Mouse (Mus musculus): ENCODE data around the gene Cnksr3. TPM values are rescaled to one million over a fixed set of nuclear protein-coding genes. Genes with fewer than 3 reads are reported as not detected.

Cnksr3 gene
- polyA plus RNA-seq, 1 experiment from 2014 or later, result 2.0 TPM

DNA sequence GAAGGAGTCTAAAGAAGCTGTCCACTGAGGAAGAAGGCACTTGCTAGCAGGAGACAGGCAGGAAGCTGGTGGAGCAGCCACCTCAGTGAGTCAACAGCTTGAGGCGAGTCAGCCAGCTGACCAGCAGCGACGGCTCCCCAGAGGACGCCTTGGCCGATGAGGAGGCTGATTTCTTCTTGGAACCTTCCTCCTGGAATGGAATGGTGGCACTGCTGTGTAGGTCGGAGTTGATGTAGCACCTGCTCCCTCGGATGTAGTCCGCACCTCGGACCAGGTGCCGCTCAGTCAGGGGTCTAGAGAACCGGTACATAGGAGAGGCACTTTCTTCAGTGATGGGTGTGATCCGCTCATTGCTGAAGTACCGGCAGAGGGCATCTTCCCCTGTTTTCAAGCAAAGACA is 91.8 kb downstream of the Cnksr3 start:
- Histone ChIP-seq H3K27me3 (replicated peaks; ENCODE audit: control insufficient read depth, insufficient read depth, low read length) (no peaks in the 10 kb centered on the region), H3K4me3 (replicated peaks; ENCODE audit: low read length) (no peak overlapping the region), H3K9me3 (ENCODE audit: control insufficient read depth, low read length) (no peaks in the 10 kb centered on the region), H3K27ac (ENCODE audit: low read length) (no peak overlapping the region), H3K9ac (replicated peaks; ENCODE audit: low read depth, low read length) (no peak overlapping the region), H3K36me3 (ENCODE audit: control insufficient read depth, insufficient read depth) (no peaks in the 10 kb centered on the region), H3K4me1 (replicated peaks; ENCODE audit: control insufficient read depth, insufficient read depth, low read length) (no peaks in the 10 kb centered on the region), H3K4me2 (ENCODE audit: low read length) (no peak overlapping the region)
- ATAC-seq, result no peak
- WGBS, result 97% methylated on average over 13 of the region's 13 CpGs

DNA sequence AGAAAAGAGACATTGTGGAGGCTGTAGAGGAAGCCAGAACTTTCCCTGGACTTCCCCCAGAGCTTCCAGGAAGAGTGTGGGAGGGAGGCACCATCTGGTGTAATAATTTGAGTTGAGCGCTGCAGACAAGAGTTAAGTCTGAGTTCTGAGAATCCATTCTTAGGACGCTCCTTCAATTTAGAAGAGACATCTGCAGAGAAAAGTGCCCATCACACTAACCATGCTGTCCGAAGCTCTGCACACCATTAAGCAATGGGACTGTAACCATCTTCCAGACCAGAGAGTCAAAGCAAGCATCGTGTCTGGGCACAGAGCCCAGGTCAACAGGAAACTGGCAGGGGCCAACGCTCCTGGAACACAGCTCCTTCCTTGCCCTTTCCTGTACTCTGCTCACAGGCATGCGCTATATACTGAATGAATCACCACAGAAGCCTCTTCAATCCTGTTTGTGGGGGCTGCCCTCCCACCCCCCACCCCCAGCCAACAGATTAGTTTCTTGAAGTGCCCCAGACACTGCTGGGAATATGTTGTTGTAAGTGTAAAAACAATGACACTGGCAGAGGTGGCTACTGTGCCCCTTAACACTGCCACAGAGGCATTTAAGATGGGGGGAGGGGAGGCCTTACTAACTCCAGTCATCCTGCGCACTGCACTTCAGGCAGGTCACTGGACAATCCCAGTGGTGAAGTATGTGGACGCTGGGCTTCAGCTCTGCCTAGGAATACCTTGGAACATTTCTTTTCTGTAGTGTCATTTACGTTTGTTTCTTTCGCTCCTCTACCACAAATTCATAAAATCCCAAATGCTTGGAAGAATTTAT is 93.6 kb downstream of the Cnksr3 start:
- Histone ChIP-seq H3K36me3 (ENCODE audit: control insufficient read depth, insufficient read depth) (no peaks in the 10 kb centered on the region), H3K9me3 (ENCODE audit: control insufficient read depth, low read length) (no peaks in the 10 kb centered on the region), H3K27ac (ENCODE audit: low read length) (no peak overlapping the region), H3K4me1 (replicated peaks; ENCODE audit: control insufficient read depth, insufficient read depth, low read length) (no peaks in the 10 kb centered on the region), H3K4me2 (ENCODE audit: low read length) (no peak overlapping the region), H3K4me3 (replicated peaks; ENCODE audit: low read length) (no peak overlapping the region), H3K9ac (replicated peaks; ENCODE audit: low read depth, low read length) (no peak overlapping the region), H3K27me3 (replicated peaks; ENCODE audit: control insufficient read depth, insufficient read depth, low read length) (no peaks in the 10 kb centered on the region)
- 84% methylated on average over 10 of the region's 10 CpGs for WGBS
- ATAC-seq, result no peak

DNA sequence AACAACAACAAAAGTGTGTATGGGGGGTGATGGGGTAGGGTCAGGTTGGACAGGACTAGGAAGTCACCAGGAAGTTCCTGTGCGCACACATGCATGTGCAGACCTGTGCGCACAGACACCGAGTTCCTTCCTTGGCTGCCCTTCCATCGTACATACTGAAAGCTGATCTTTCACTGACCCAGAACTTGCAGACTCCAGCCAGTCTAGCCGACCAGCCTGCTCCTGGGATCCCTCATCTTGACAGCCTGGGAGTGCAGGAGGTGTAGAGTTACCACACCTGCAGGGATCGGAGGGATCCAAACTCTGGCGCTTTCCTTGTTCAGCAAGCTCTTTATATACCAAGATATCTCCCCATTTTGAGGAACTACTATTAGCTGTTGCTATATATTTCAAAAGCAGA is 94.3 kb downstream of the Cnksr3 start:
- H3K4me2 ChIP-seq (ENCODE audit: low read length), result no peak overlapping the region

DNA sequence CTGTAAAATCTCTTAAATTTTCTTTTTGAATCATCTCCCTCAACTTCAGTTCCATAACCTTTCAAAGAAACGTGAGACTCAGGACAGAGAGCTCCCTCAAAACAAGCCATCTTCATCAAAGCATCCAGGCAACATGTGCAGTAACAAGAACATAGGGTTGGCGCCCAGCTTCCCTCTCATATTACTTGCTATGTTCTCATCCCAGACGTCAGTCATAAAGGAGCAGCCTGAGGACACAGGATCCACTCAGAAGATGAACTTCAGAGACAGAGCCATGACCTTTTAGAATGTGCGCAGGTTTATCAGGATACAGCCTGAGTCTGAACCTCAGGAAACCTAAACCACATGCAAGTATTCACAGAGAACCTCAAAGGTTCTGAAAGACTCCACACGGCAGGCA is 97.2 kb downstream of the Cnksr3 start:
- no peaks in the 10 kb centered on the region for H3K9me3 ChIP-seq (ENCODE audit: control insufficient read depth, low read length)

More for the DNA sequence above, 94.3 kb downstream of the Cnksr3 start:
- Histone ChIP-seq H3K27me3 (replicated peaks; ENCODE audit: control insufficient read depth, insufficient read depth, low read length) (no peaks in the 10 kb centered on the region), H3K4me1 (replicated peaks; ENCODE audit: control insufficient read depth, insufficient read depth, low read length) (no peaks in the 10 kb centered on the region), H3K27ac (ENCODE audit: low read length) (no peak overlapping the region), H3K9ac (replicated peaks; ENCODE audit: low read depth, low read length) (no peak overlapping the region), H3K36me3 (ENCODE audit: control insufficient read depth, insufficient read depth) (no peaks in the 10 kb centered on the region), H3K9me3 (ENCODE audit: control insufficient read depth, low read length) (no peaks in the 10 kb centered on the region), H3K4me3 (replicated peaks; ENCODE audit: low read length) (no peak overlapping the region)
- no peak for ATAC-seq
- 93% methylated on average over 7 of the region's 7 CpGs for WGBS

DNA sequence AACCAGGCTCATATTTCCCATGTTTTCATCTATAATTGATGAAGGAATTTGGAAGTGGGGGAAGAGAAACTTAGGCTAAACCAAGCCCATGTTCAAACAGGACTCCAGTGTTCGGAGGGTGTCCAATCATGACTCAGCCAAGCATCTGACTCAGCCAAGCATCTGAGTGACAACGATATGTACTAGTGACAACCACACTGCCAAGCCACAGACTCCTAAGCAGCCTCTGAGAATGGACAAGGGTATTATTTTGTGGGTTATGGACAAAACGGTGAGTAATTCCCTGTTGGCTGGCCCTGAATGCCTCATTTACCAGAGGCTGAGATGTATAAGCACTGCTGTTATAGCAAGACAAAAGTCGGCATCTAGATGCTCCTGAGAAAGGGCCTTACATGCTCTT is 98.3 kb downstream of the Cnksr3 start:
- Histone ChIP-seq H3K9ac (replicated peaks; ENCODE audit: low read depth, low read length) (no peak overlapping the region), H3K4me3 (replicated peaks; ENCODE audit: low read length) (no peak overlapping the region), H3K4me2 (ENCODE audit: low read length) (no peak overlapping the region), H3K9me3 (ENCODE audit: control insufficient read depth, low read length) (no peaks in the 10 kb centered on the region), H3K27ac (ENCODE audit: low read length) (no peak overlapping the region), H3K27me3 (replicated peaks; ENCODE audit: control insufficient read depth, insufficient read depth, low read length) (no peaks in the 10 kb centered on the region), H3K36me3 (ENCODE audit: control insufficient read depth, insufficient read depth) (no peaks in the 10 kb centered on the region), H3K4me1 (replicated peaks; ENCODE audit: control insufficient read depth, insufficient read depth, low read length) (no peaks in the 10 kb centered on the region)
- no peak for ATAC-seq
- WGBS, result 88% methylated on average over 4 of the region's 4 CpGs

More for the DNA sequence above, 97.2 kb downstream of the Cnksr3 start:
- H3K27me3 ChIP-seq (replicated peaks; ENCODE audit: control insufficient read depth, insufficient read depth, low read length), result no peaks in the 10 kb centered on the region
- H3K36me3 ChIP-seq (ENCODE audit: control insufficient read depth, insufficient read depth), result no peaks in the 10 kb centered on the region
- H3K27ac ChIP-seq (ENCODE audit: low read length), result no peak overlapping the region
- no peak overlapping the region for H3K4me2 ChIP-seq (ENCODE audit: low read length)
- no peak for ATAC-seq
- H3K9ac ChIP-seq (replicated peaks; ENCODE audit: low read depth, low read length), result no peak overlapping the region
- H3K4me1 ChIP-seq (replicated peaks; ENCODE audit: control insufficient read depth, insufficient read depth, low read length), result no peaks in the 10 kb centered on the region
- 90% methylated on average over 5 of the region's 5 CpGs for WGBS
- no peak overlapping the region for H3K4me3 ChIP-seq (replicated peaks; ENCODE audit: low read length)

DNA sequence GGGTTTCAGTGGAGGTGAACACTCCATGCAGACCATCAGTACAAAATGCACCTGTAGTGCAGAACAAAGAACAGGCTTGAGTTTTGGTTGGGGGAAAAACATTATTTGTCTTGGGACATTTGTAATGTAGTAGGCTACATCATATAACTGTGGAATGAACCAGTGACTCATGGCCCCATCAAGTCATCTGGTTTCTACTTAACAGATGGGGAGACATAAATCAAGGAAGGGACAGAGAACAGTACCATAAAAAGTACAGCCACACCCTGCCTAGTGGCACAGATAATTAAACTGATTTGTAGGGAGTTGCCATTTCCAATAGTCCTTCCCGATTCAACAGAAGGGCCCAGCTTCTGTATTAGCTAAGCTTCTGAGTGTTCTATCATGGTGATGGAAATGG is 98.9 kb downstream of the Cnksr3 start:
- H3K4me2 ChIP-seq (ENCODE audit: low read length), result no peak overlapping the region
- no peak overlapping the region for H3K27ac ChIP-seq (ENCODE audit: low read length)
- 96% methylated on average over 1 of the region's 1 CpGs for WGBS
- no peaks in the 10 kb centered on the region for H3K4me1 ChIP-seq (replicated peaks; ENCODE audit: control insufficient read depth, insufficient read depth, low read length)
- no peak overlapping the region for H3K4me3 ChIP-seq (replicated peaks; ENCODE audit: low read length)
- no peak overlapping the region for H3K9ac ChIP-seq (replicated peaks; ENCODE audit: low read depth, low read length)
- H3K36me3 ChIP-seq (ENCODE audit: control insufficient read depth, insufficient read depth), result no peaks in the 10 kb centered on the region
- H3K9me3 ChIP-seq (ENCODE audit: control insufficient read depth, low read length), result no peaks in the 10 kb centered on the region
- no peaks in the 10 kb centered on the region for H3K27me3 ChIP-seq (replicated peaks; ENCODE audit: control insufficient read depth, insufficient read depth, low read length)
- no peak for ATAC-seq

DNA sequence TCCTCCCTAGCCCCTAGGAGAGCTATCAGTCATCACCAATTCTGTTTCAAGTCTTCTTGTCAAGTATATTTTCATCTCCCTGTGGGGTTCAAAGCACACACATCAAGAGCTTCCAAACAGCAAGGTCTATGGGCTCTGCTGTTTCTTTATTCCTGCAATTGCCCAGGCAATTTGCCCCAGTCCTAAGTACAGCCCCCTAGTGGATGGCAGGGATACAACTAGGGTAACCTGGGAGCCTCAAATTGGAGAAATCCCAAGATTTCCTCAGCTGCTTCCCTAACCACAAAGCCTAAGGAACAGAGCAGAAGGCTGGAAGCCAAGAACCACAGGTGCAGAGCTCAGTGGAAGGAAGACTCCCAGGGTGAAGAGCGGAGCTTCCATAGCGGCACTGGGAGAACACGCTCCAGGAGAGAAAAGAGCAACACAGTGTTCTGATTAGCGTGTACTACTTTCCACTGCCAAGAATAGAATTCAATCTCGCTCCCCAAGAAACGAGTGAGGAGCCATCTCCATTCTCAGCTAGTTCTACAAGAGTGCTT is 100.5 kb downstream of the Cnksr3 start:
- 59% methylated on average over 6 of the region's 6 CpGs for WGBS
- H3K4me3 ChIP-seq (replicated peaks; ENCODE audit: low read length), result no peak overlapping the region
- no peaks in the 10 kb centered on the region for H3K27me3 ChIP-seq (replicated peaks; ENCODE audit: control insufficient read depth, insufficient read depth, low read length)
- H3K27ac ChIP-seq (ENCODE audit: low read length), result no peak overlapping the region
- ATAC-seq, result peak; percentile 72
- no peaks in the 10 kb centered on the region for H3K4me1 ChIP-seq (replicated peaks; ENCODE audit: control insufficient read depth, insufficient read depth, low read length)
- H3K4me2 ChIP-seq (ENCODE audit: low read length), result no peak overlapping the region
- H3K9ac ChIP-seq (replicated peaks; ENCODE audit: low read depth, low read length), result no peak overlapping the region
- no peaks in the 10 kb centered on the region for H3K9me3 ChIP-seq (ENCODE audit: control insufficient read depth, low read length)
- no peaks in the 10 kb centered on the region for H3K36me3 ChIP-seq (ENCODE audit: control insufficient read depth, insufficient read depth)

DNA sequence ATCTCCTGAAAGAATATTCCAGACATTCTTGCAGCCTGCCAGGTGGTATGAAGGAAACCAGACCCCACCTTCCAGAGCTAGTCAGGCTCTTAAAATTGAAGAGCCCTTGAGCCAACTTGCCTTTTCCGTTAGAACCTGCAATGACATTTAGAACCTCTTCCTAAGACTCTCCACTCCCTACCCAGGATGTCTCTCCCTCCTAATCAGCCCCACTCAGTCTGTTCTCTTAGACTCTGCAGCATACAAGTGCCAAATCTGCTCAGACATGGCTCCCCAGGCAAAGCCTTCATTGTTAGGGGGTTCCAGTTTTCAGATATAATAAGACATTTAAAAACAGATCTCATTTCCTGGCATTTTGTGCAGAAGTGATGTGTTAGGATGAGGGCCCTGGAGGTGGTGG is 108.2 kb downstream of the Cnksr3 start:
- Histone ChIP-seq H3K4me1 (replicated peaks; ENCODE audit: control insufficient read depth, insufficient read depth, low read length) (no peaks in the 10 kb centered on the region), H3K27me3 (replicated peaks; ENCODE audit: control insufficient read depth, insufficient read depth, low read length) (no peaks in the 10 kb centered on the region), H3K4me3 (replicated peaks; ENCODE audit: low read length) (no peak overlapping the region), H3K9ac (replicated peaks; ENCODE audit: low read depth, low read length) (no peak overlapping the region), H3K27ac (ENCODE audit: low read length) (no peak overlapping the region), H3K36me3 (ENCODE audit: control insufficient read depth, insufficient read depth) (no peaks in the 10 kb centered on the region), H3K4me2 (ENCODE audit: low read length) (no peak overlapping the region), H3K9me3 (ENCODE audit: control insufficient read depth, low read length) (no peaks in the 10 kb centered on the region)
- ATAC-seq, result no peak
- WGBS, result 69% methylated on average over 1 of the region's 1 CpGs

DNA sequence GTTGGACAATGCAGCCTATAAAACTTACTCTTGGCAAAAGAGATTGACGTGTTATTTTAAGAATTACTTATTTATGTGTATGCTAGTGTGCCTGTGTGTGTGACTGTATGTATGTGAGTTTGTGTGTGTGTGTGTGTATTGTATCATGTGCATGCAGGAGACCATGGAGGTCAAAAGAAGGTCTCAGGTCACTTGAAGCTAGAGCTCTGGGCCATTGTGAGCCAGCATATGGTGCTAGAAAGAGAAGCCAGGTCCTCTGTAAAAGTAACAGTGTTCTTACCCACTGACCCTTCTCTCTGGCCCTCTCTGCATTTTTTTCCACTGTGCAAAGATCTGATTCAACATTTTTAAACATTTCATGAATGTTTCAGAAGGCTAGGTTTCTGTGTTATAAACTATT is 134.1 kb downstream of the Cnksr3 start:
- H3K9ac ChIP-seq (replicated peaks; ENCODE audit: low read depth, low read length), result no peak overlapping the region
- no peaks in the 10 kb centered on the region for H3K36me3 ChIP-seq (ENCODE audit: control insufficient read depth, insufficient read depth)
- no peak for ATAC-seq
- no peaks in the 10 kb centered on the region for H3K27me3 ChIP-seq (replicated peaks; ENCODE audit: control insufficient read depth, insufficient read depth, low read length)
- no peak overlapping the region for H3K27ac ChIP-seq (ENCODE audit: low read length)
- H3K4me3 ChIP-seq (replicated peaks; ENCODE audit: low read length), result no peak overlapping the region
- 89% methylated on average over 1 of the region's 1 CpGs for WGBS
- H3K4me2 ChIP-seq (ENCODE audit: low read length), result no peak overlapping the region
- no peaks in the 10 kb centered on the region for H3K9me3 ChIP-seq (ENCODE audit: control insufficient read depth, low read length)
- no peaks in the 10 kb centered on the region for H3K4me1 ChIP-seq (replicated peaks; ENCODE audit: control insufficient read depth, insufficient read depth, low read length)
